Mouse (Mus musculus): Measurements from ENCODE around the gene Pdcd10. TPM values are rescaled to one million over a fixed set of nuclear protein-coding genes. Genes with fewer than 3 reads are reported as not detected.

Pdcd10 gene
- total RNA-seq, 2 experiments from 2014 or later, result 66.2 to 69.8 TPM

- intact Hi-C loops (cut with DNase I), result no loop called here
- DNase-seq (ENCODE audit: low spot score in 2 of 2), result no peak
Observed at GRCm38 (mm10) chr3:75492913-75493312, 63.7 kb downstream of the Pdcd10 start.

GRCm38 (mm10) chr3:75482056-75482455, 74.6 kb downstream of the Pdcd10 start, which contains the start of gene Wdr49:
Gene Wdr49 (minus strand): TSS chr3:75482156.
- DNase-seq (ENCODE audit: low spot score in 2 of 2), result no peak
- intact Hi-C loops (cut with DNase I), result no loop called here

- DNase-seq (ENCODE audit: low spot score in 2 of 2), result no peak
Observed at GRCm38 (mm10) chr3:75475106-75475505, 81.5 kb downstream of the Pdcd10 start.

GRCm38 (mm10) chr3:75474657-75475056, 82.0 kb downstream of the Pdcd10 start:
- DNase-seq (ENCODE audit: low spot score in 2 of 2), result no peak
- intact Hi-C loops (cut with DNase I), result no loop called here

More at GRCm38 (mm10) chr3:75475106-75475505, 81.5 kb downstream of the Pdcd10 start:
- intact Hi-C loops (cut with DNase I), result no loop called here

GRCm38 (mm10) chr3:75468154-75468553, 88.5 kb downstream of the Pdcd10 start:
- intact Hi-C loops (cut with DNase I), result no loop called here
- DNase-seq (ENCODE audit: low spot score in 2 of 2), result no peak

Other genes with a start within 250 kb of the Pdcd10 start
- under 1 TPM in 1 of 2 experiments, not detected in 1; 0.26 TPM for gene Wdr49, start 74.7 kb downstream of the Pdcd10 start, total RNA-seq (2021)
- 100 to 1,000 TPM; 181 TPM for gene Serpini1, start 691 bp upstream of the Pdcd10 start, total RNA-seq (2021)
- gene Gm29133, start 191.3 kb upstream of the Pdcd10 start, total RNA-seq (2021), result not detected